Mouse (Mus musculus) c-Kit-positive CD71-negative TER-119-negative erythroid progenitor cells, embryonic 14.5 days (primary cell): ENCODE data around the gene Phf1.
A peak's percentile ranks its signal among the peaks of the same experiment; 100 is the strongest.
"Not testable (repeated sequence)": the region's sequence is repeated elsewhere in the genome, so short reads cannot be mapped to it uniquely, and the experiment has no call there.

Experiments
- DNase-seq: peaks from one replicate; pipeline ENCODE4 v3.0.0-alpha.2; 2013; ENCODE audit warnings: low read depth

Gene Phf1

GRCm38 (mm10) chr17:26951406-26951805 lies 18.6 kb downstream of the Phf1 start:
- DNase-seq: no peak

DNA sequence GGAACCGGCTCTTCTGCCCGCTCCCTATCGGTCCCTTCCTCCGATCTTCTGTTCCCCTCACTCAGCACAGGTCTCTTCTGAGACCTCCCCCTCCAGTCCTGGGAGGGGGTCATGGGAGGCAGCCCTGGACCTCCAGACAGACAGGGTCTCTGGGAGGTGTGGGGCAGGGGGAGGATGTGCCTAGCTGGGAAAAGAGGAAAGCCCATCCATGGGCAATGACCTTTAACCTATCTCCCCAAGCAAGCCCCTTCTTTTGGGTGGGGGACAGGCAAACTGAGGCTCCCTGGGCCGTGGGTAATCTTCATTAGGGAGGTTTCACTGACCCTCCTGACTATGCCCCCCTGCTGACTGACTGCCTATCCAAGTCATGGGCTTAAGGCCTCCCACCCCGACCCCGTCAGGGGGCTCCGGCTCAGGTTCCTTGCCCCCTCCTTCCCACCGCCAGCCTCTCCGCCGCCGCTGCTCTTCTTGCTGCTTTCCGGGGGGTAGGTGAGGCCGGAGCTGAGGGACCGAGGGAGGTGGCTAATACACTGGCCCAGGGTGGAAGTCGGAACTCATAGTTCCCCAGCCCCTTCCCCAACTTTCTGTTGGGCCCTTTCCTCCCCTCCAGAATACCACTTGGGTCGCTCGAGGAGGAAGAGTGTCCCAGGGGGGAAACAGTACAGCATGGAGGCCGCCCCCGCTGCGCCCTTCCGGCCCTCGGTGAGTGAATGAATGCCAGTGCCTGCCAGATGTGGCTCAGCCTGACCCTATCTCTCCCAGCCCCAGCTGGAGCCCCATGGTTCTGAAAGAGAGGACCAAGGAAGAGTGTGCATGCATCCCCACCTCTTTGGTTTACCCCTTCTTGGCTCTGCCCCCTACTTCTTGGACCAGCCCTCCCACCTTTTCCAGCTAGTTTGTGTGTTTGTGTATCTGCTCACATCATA lies 19.4 kb downstream of the Phf1 start:
- DNase-seq: no peak

DNA sequence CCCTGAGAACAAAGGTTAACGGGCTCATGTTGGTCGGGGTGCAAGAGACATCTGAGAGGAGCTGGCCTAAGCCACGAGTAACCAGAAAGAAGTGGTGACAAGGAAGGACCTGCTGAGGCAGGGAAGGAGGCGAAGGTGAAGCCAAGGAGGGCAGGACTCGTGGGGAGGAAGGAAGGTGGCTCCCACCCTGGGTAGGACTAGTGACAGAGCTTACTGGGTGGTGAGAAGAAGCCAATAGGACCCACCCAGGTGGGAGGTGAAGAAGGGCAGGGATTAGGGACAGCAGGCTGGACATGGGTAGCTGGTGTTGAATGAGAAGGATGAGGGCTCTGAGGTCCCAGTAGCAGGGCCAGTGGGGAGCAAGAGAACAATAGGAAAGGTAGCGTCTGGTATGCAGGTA lies 20.3 kb downstream of the Phf1 start:
- no peak for DNase-seq

DNA sequence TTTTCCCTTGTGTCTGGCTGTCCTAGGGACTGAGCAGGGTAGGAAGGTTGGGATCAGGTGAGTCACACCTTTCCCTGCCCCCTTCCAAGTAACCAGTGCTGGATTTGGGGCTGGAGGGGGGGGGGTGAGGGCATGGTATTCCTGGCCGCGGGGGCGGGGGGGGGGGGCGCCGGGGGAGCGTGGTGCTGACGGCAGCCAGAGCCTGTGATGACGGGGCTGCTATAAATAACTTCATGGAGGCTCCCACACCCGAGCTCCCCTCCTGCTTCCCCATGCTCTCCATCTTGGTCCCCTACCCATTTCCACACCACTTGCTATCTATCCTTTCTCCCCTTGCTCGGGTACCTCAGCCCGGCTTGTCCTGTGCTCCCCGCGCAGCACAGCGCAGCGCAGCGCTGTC lies 20.9 kb downstream of the Phf1 start:
- DNase-seq: no peak

DNA sequence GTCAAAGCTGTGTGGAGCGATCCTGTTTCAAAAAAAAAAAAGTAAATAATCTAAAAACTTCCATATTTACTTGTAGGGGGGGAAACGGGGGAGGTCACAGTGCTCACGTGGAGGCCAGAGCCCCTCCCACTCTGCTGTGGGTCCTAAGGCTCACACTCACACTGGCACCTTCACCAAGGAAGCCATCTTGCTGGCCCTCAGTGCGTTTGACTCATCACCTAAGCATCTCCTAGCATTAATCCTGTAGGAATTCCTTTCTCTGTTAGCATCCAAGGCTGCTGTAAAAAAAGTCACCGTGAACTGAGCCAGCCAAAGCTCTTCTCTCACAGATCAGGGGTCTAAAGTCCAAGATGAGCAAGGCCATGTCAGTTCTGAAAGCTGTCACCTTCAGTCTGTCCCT lies 23.5 kb downstream of the Phf1 start:
- DNase-seq: no peak

DNA sequence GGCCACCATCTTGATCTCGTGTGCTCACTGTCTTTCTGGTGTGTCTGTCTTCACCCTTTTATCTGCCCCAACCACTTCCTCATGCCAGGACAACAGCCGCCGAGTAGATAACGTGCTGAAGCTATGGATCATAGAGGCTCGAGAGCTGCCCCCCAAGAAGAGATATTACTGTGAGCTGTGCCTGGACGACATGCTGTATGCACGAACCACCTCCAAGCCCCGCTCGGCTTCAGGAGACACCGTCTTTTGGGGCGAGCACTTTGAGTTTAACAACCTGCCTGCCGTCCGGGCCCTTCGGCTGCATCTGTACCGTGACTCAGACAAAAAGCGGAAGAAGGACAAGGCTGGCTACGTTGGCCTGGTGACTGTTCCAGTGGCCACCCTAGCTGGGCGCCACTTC lies 24.0 kb downstream of the Phf1 start:
- no peak for DNase-seq

GRCm38 (mm10) chr17:26957872-26958271 lies 25.0 kb downstream of the Phf1 start:
- no peak for DNase-seq

GRCm38 (mm10) chr17:26958880-26959279 lies 26.0 kb downstream of the Phf1 start:
- DNase-seq: no peak

DNA sequence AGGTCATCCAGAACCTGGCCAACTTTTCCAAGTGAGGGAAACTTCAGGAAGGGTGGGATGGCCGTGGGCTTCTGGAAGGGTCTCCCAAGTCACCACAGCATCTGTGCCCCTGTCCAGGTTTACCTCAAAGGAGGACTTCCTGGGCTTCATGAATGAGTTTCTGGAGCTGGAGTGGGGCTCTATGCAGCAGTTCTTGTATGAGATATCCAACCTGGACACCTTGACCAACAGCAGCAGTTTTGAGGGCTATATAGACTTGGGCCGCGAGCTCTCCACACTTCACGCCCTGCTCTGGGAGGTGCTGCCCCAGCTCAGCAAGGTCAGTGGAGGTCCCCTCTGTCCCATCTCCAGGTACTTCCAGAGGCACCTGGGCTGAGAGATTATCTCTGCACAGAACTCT lies 27.0 kb downstream of the Phf1 start:
- no peak for DNase-seq

DNA sequence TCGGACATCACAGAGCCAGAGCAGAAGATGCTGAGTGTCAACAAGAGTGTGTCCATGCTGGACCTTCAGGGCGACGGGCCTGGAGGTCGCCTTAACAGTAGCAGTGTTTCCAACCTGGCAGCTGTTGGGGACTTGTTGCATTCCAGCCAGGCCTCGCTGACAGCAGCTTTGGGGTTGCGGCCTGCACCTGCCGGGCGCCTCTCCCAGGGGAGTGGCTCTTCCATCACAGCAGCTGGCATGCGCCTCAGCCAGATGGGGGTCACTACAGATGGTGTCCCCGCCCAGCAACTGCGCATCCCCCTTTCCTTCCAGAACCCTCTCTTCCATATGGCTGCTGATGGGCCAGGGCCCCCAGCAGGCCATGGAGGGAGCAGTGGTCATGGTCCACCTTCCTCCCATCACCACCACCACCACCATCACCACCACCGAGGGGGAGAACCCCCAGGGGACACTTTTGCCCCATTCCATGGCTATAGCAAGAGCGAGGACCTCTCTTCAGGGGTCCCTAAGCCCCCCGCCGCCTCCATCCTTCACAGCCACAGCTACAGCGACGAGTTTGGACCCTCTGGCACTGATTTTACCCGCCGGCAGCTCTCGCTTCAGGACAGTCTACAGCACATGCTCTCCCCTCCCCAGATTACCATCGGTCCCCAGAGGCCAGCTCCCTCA lies 28.9 kb downstream of the Phf1 start:
- DNase-seq: no peak

- DNase-seq: no peak
Measured at GRCm38 (mm10) chr17:26966993-26967392, 34.1 kb downstream of the Phf1 start.

GRCm38 (mm10) chr17:26967477-26967876 lies 34.6 kb downstream of the Phf1 start:
- no peak for DNase-seq

GRCm38 (mm10) chr17:26968200-26968611 lies 35.4 kb downstream of the Phf1 start:
- no peak for DNase-seq

DNA sequence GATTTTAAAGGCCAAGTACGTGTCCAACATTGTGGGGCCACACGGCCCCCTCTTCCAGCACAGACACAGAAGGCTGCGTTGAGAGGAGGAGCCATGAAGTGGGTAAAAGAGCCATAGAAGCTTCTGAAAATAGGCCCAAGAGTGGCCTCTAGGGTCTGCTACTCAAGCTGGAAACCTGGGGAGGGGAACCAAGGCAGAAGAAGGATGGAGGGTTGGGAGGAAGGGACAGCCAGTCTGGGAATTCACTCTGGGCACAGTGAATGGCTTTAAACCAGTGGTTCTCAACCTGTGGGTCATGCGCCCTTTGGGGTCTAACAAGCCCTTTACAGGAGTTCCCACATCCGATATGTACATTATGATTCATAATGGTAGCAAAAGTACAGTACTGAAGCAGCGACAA lies 36.4 kb downstream of the Phf1 start:
- DNase-seq: no peak

- DNase-seq: no peak
Measured at GRCm38 (mm10) chr17:26970221-26970620, 37.4 kb downstream of the Phf1 start.

GRCm38 (mm10) chr17:26971247-26971905 lies 38.5 kb downstream of the Phf1 start:
- DNase-seq: no peak

DNA sequence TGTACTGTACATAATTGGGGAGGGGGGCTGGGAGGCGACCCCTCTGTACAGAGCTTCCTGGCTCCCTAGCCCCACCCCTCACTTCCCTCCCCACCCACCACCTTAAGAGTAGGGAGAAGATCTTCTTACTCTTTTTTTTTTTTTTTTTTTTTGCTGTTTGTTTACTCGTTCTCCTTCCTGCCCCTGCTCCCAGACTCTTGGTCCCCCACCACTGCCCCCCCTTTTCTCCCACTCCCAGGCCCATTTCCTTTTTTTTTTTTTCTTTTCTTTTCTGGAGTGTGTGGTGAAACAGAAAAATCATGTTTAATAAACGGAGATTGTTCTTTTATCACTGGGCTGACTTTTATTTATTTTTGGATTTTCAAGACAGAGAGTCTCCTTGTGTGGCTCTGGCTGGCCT lies 39.3 kb downstream of the Phf1 start:
- DNase-seq: no peak

- peak; percentile 90 for DNase-seq
Measured at GRCm38 (mm10) chr17:26972703-26973574, 40.1 kb downstream of the Phf1 start, which contains the start of gene Zbtb9. TSS of gene Zbtb9 (plus strand) at chr17:26973167.

DNA sequence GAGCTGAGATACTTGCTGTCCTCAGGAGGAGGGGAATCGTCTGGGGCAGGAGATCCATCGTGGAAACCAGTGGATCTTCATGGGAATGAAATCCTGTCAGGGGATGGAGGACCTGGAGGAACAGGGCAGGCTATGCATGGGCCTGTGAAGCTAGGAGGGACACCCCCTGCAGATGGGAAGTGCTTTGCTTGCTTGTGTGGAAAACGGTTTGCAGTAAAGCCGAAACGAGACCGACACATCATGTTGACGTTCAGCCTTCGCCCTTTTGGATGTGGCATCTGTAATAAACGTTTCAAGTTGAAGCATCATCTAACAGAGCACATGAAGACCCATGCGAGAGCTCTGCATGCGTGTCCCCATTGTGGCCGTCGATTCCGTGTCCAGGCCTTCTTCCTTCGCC lies 41.7 kb downstream of the Phf1 start:
- no peak for DNase-seq

DNA sequence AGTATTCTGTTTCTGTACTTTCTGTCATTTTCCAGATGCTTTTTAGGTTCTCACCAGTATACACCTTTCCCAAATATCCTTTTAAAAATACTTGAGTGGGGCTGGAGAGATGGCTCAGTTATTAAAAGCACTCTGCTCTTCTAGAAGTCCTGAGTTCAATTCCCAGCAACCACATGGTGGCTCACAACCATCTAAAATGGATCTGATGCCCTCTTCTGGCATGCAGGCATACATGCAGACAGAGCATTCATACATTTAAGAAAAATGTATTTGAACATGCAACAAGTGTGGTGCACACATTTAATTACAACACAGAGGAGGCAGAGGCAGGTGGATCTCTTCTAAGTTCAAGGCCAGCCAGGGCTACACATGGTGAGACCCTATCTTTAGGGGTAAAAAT lies 42.6 kb downstream of the Phf1 start:
- DNase-seq: no peak

DNA sequence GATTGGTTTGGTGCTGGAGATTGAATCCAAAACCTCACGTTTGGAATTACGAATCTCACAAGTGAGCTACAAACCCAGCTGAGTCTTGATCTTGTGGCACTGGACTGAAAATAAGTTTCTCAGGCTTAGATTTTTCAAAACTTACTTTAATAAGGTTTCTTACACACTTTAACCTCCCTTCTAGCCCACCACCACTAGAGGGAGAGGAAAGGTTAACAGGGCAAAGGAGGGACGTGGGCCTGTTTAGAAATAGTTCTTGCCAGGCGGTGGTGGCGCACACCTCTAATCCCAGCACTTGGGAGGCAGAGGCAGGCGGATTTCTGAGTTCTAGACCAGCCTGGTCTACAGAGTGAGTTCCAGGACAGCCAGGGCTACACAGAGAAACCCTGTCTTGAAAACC lies 44.5 kb downstream of the Phf1 start:
- not testable (repeated sequence) for DNase-seq

GRCm38 (mm10) chr17:26979426-26979825 lies 46.6 kb downstream of the Phf1 start:
- DNase-seq: no peak
